Mouse (Mus musculus) kidney, adult 2 months (tissue): ENCODE data around the gene Creb5.

ENCODE experiments used
- CTCF ChIP-seq: fragments of 200-500 bp; conservative IDR thresholded peaks from 2 replicates; pipeline ENCODE4 v1.5.1; 2011; ENCODE audit warnings: low read depth, mild to moderate bottlenecking, control low read depth, low read length, moderate library complexity, mixed read lengths; ENCODE audit not compliant: insufficient read depth, insufficient read length
- POLR2A ChIP-seq: fragments of 200-500 bp; IDR thresholded peaks from one replicate; pipeline ENCODE4 v1.6.1; 2011; ENCODE audit warnings: low read depth, low read length, control low read depth

DNA sequence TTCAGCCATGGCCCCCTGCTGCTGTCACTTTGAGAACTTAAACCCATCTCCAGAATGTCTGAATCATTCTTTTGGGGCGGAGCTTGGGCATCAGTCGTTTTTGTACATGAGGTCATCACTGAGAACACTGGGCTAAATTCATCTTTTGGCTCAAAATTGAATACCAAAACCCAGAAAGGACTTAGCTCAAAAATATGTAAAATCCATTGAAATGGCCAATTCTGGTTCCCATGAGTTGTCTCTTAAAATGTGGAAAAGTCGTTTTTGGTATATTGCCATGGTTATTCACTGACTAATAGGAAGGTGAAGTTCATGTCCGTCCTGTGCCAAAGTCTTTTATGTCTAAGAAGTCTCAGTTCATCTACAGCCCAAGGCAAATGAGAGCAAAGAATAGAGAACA, 228.5 kb downstream of the Creb5 start:
- no peak for TF ChIP-seq CTCF
- no peak for TF ChIP-seq POLR2A
